Comparison of ENCODE assay signal across 16 mouse cellular contexts in the genomic region with DNA sequence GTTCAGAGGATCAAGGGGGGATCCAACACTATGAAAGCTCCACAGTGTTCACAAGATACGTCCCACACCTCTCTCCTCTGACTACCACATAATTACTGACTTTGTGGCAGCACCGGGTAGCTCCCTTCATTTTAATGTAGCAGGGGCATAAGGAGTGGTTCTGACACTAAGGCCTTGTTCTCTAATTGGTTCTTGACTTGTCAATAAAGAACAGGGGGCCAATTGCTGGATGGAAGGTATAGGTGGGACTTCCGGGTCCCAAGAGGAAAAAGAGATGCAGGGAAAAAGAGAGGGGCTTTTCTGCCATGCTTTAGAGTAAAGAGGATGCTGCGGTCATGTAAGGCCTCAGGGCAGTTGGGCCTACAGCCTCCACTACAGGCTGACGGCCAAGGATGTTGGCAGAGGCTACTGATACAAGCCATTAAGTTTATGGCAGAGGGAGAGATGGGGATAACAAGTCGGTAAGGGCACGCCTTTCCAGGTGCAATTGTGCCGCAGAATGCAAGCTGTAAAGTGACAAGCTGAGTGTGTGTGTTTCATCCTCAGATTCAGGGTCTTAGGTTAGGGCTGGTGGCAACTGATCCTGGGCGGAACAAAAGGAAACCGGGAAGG.
"Had no signal": no experiment of that assay in that cellular context is flagged by ENCODE, and none has a peak within 500 bp of the region (broad histone marks: within the 10 kb centered on the region; RNA-seq: fewer than 3 reads in every experiment).

No protein-coding gene starts in this region.

- H3K36me3 ChIP-seq: limb, embryonic 15.5 days; midbrain, embryonic 12.5 days; midbrain, embryonic 15.5 days; neural tube, embryonic 12.5 days had no signal

- H3K27me3 ChIP-seq: limb, embryonic 12.5 days; limb, embryonic 15.5 days; midbrain, embryonic 12.5 days; midbrain, embryonic 15.5 days; neural tube, embryonic 12.5 days had no signal

- H3K9me3 ChIP-seq: limb, embryonic 12.5 days; limb, embryonic 15.5 days; midbrain, embryonic 12.5 days; midbrain, embryonic 15.5 days; neural tube, embryonic 12.5 days had no signal

- ATAC-seq: liver, postnatal 0 days; lung, postnatal 0 days; midbrain, embryonic 15.5 days had no signal

- DNase-seq: kidney, postnatal 25 days; layer of hippocampus, adult 9-11 months; liver, postnatal 0 days; lung, embryonic 14.5 days; thymus, adult 18-20 months; thymus, postnatal 36 days had no signal

- H3K9ac ChIP-seq: limb, embryonic 12.5 days; limb, embryonic 15.5 days; liver, embryonic 14.5 days; liver, postnatal 0 days; lung, embryonic 14.5 days; midbrain, embryonic 12.5 days; midbrain, embryonic 15.5 days; neural tube, embryonic 12.5 days had no signal

- H3K27ac ChIP-seq: layer of hippocampus, adult 2 months; limb, embryonic 12.5 days; limb, embryonic 15.5 days; liver, embryonic 14.5 days; macrophage; midbrain, embryonic 12.5 days; midbrain, embryonic 15.5 days; neural tube, embryonic 12.5 days had no signal

- H3K4me1 ChIP-seq: midbrain, embryonic 12.5 days; neural tube, embryonic 12.5 days had no signal

- H3K4me3 ChIP-seq: layer of hippocampus, adult 2 months; limb, embryonic 12.5 days; limb, embryonic 15.5 days; midbrain, embryonic 12.5 days; midbrain, embryonic 15.5 days; neural tube, embryonic 12.5 days had no signal

- H3K4me2 ChIP-seq: limb, embryonic 12.5 days; limb, embryonic 15.5 days; liver, embryonic 11.5 days; lung, embryonic 14.5 days; midbrain, embryonic 12.5 days; midbrain, embryonic 15.5 days; neural tube, embryonic 12.5 days had no signal
